Mouse (Mus musculus): Measurements from ENCODE around the gene Gm17428. TPM values are rescaled to one million over a fixed set of nuclear protein-coding genes. Genes with fewer than 3 reads are reported as not detected.

The Gm17428 gene
- polyA plus RNA-seq, 1 experiment from 2014 or later = not detected

- no peaks in the 10 kb centered on the region for H3K27me3 ChIP-seq (ENCODE audit: control insufficient read depth, insufficient read depth, low read length)
- no peak overlapping the region for H3K4me2 ChIP-seq (ENCODE audit: low read depth)
- DNase-seq (ENCODE audit: low spot score) (no peak), ATAC-seq (ENCODE audit: insufficient read depth, low FRiP score, low TSS enrichment) (no peak)
- no peak overlapping the region for H3K9ac ChIP-seq (ENCODE audit: low read length)
- H3K4me3 ChIP-seq (ENCODE audit: low read depth, low read length) = no peak overlapping the region
- WGBS = 88% methylated on average over 9 of the region's 9 CpGs
- H3K4me1 ChIP-seq (ENCODE audit: control insufficient read depth, insufficient read depth, low read length) = no peaks in the 10 kb centered on the region
- H3K36me3 ChIP-seq (ENCODE audit: control insufficient read depth, insufficient read depth, low read length) = no peaks in the 10 kb centered on the region
- H3K27ac ChIP-seq (ENCODE audit: low read depth, low read length) = no peak overlapping the region
- no peaks in the 10 kb centered on the region for H3K9me3 ChIP-seq (ENCODE audit: control insufficient read depth, low read length)
These were observed 30.6 kb downstream of the Gm17428 start for GRCm38 (mm10) chr14:55007120-55007908.

GRCm38 (mm10) chr14:55008417-55008816 lies 31.7 kb downstream of the Gm17428 start:
- 80% methylated on average over 8 of the region's 8 CpGs for WGBS
- Histone ChIP-seq H3K27me3 (ENCODE audit: control insufficient read depth, insufficient read depth, low read length) (no peaks in the 10 kb centered on the region), H3K4me2 (ENCODE audit: low read depth) (no peak overlapping the region), H3K9me3 (ENCODE audit: control insufficient read depth, low read length) (no peaks in the 10 kb centered on the region), H3K9ac (ENCODE audit: low read length) (no peak overlapping the region), H3K27ac (ENCODE audit: low read depth, low read length) (no peak overlapping the region), H3K36me3 (ENCODE audit: control insufficient read depth, insufficient read depth, low read length) (no peaks in the 10 kb centered on the region), H3K4me1 (ENCODE audit: control insufficient read depth, insufficient read depth, low read length) (no peaks in the 10 kb centered on the region), H3K4me3 (ENCODE audit: low read depth, low read length) (no peak overlapping the region)
- DNase-seq (ENCODE audit: low spot score) (no peak), ATAC-seq (ENCODE audit: insufficient read depth, low FRiP score, low TSS enrichment) (no peak)

GRCm38 (mm10) chr14:55011116-55011515 lies 34.4 kb downstream of the Gm17428 start:
- ATAC-seq (ENCODE audit: insufficient read depth, low FRiP score, low TSS enrichment) (no peak), DNase-seq (ENCODE audit: low spot score) (no peak)
- Histone ChIP-seq H3K4me2 (ENCODE audit: low read depth) (no peak overlapping the region), H3K27ac (ENCODE audit: low read depth, low read length) (no peak overlapping the region), H3K9me3 (ENCODE audit: control insufficient read depth, low read length) (no peaks in the 10 kb centered on the region), H3K4me3 (ENCODE audit: low read depth, low read length) (no peak overlapping the region), H3K36me3 (ENCODE audit: control insufficient read depth, insufficient read depth, low read length) (no peaks in the 10 kb centered on the region), H3K9ac (ENCODE audit: low read length) (no peak overlapping the region), H3K4me1 (ENCODE audit: control insufficient read depth, insufficient read depth, low read length) (no peaks in the 10 kb centered on the region), H3K27me3 (ENCODE audit: control insufficient read depth, insufficient read depth, low read length) (no peaks in the 10 kb centered on the region)
- WGBS = 56% methylated on average over 4 of the region's 4 CpGs

- ATAC-seq (ENCODE audit: insufficient read depth, low FRiP score, low TSS enrichment) (peak; percentile 32), DNase-seq (ENCODE audit: low spot score) (no peak)
- WGBS = 2% methylated on average over 27 of the region's 27 CpGs
- Histone ChIP-seq H3K4me3 (ENCODE audit: low read depth, low read length) (peak overlapping the region; percentile 82), H3K36me3 (ENCODE audit: control insufficient read depth, insufficient read depth, low read length) (no peaks in the 10 kb centered on the region), H3K9me3 (ENCODE audit: control insufficient read depth, low read length) (no peaks in the 10 kb centered on the region), H3K27ac (ENCODE audit: low read depth, low read length) (peak overlapping the region; percentile 88), H3K27me3 (ENCODE audit: control insufficient read depth, insufficient read depth, low read length) (no peaks in the 10 kb centered on the region), H3K4me2 (ENCODE audit: low read depth) (peak overlapping the region; percentile 70), H3K4me1 (ENCODE audit: control insufficient read depth, insufficient read depth, low read length) (no peaks in the 10 kb centered on the region), H3K9ac (ENCODE audit: low read length) (peak overlapping the region; percentile 81)
These were observed 37.9 kb downstream of the Gm17428 start for GRCm38 (mm10) chr14:55014591-55014990.

- Histone ChIP-seq H3K9ac (ENCODE audit: low read length) (peak within 1 kb of the TSS; percentile 81), H3K27me3 (ENCODE audit: control insufficient read depth, insufficient read depth, low read length) (no peaks in the 10 kb centered on the region), H3K4me1 (ENCODE audit: control insufficient read depth, insufficient read depth, low read length) (no peaks in the 10 kb centered on the region), H3K36me3 (ENCODE audit: control insufficient read depth, insufficient read depth, low read length) (no peaks in the 10 kb centered on the region), H3K4me2 (ENCODE audit: low read depth) (peak within 1 kb of the TSS; percentile 74), H3K4me3 (ENCODE audit: low read depth, low read length) (peak within 1 kb of the TSS; percentile 82), H3K27ac (ENCODE audit: low read depth, low read length) (peak within 1 kb of the TSS; percentile 88), H3K9me3 (ENCODE audit: control insufficient read depth, low read length) (no peaks in the 10 kb centered on the region)
- peak; percentile 98 for DNase-seq (ENCODE audit: low spot score)
- peak; percentile 96 for ATAC-seq (ENCODE audit: insufficient read depth, low FRiP score, low TSS enrichment)
- under 1% methylated on average over 36 of the region's 36 CpGs for WGBS
These were observed 38.4 kb downstream of the Gm17428 start, which contains the start of gene Ngdn for GRCm38 (mm10) chr14:55014991-55015766. Gene Ngdn, plus strand, starts transcription at chr14:55015454.

- WGBS = under 1% methylated on average over 17 of the region's 17 CpGs
- H3K9ac ChIP-seq (ENCODE audit: low read length) = peak overlapping the region; percentile 72
- no peaks in the 10 kb centered on the region for H3K9me3 ChIP-seq (ENCODE audit: control insufficient read depth, low read length)
- H3K4me2 ChIP-seq (ENCODE audit: low read depth) = peak overlapping the region; percentile 74
- no peaks in the 10 kb centered on the region for H3K4me1 ChIP-seq (ENCODE audit: control insufficient read depth, insufficient read depth, low read length)
- H3K36me3 ChIP-seq (ENCODE audit: control insufficient read depth, insufficient read depth, low read length) = peaks cover under 1% of the 10 kb centered on the region; the same call in 1 of the 2 replicates
- DNase-seq (ENCODE audit: low spot score) (no peak), ATAC-seq (ENCODE audit: insufficient read depth, low FRiP score, low TSS enrichment) (no peak)
- H3K27me3 ChIP-seq (ENCODE audit: control insufficient read depth, insufficient read depth, low read length) = no peaks in the 10 kb centered on the region
- peak overlapping the region; percentile 82 for H3K4me3 ChIP-seq (ENCODE audit: low read depth, low read length)
- H3K27ac ChIP-seq (ENCODE audit: low read depth, low read length) = 0 out of 2 replicates have a peak overlapping the region, but pooled peaks have one; percentile 27
These were observed 39.0 kb downstream of the Gm17428 start for GRCm38 (mm10) chr14:55015767-55016111.

- H3K4me3 ChIP-seq (ENCODE audit: low read depth, low read length) = no peak overlapping the region
- H3K9ac ChIP-seq (ENCODE audit: low read length) = no peak overlapping the region
- H3K9me3 ChIP-seq (ENCODE audit: control insufficient read depth, low read length) = no peaks in the 10 kb centered on the region
- no peak overlapping the region for H3K27ac ChIP-seq (ENCODE audit: low read depth, low read length)
- no peaks in the 10 kb centered on the region for H3K4me1 ChIP-seq (ENCODE audit: control insufficient read depth, insufficient read depth, low read length)
- WGBS = 95% methylated on average over 16 of the region's 16 CpGs
- H3K4me2 ChIP-seq (ENCODE audit: low read depth) = no peak overlapping the region
- H3K36me3 ChIP-seq (ENCODE audit: control insufficient read depth, insufficient read depth, low read length) = peaks cover 2% of the 10 kb centered on the region; the same call in 1 of the 2 replicates
- no peaks in the 10 kb centered on the region for H3K27me3 ChIP-seq (ENCODE audit: control insufficient read depth, insufficient read depth, low read length)
- no peak for DNase-seq (ENCODE audit: low spot score)
- ATAC-seq (ENCODE audit: insufficient read depth, low FRiP score, low TSS enrichment) = no peak
These were observed 40.1 kb downstream of the Gm17428 start for GRCm38 (mm10) chr14:55016876-55017275.

- peaks cover 7% of the 10 kb centered on the region for H3K36me3 ChIP-seq (ENCODE audit: control insufficient read depth, insufficient read depth, low read length)
These were observed 43.7 kb downstream of the Gm17428 start for GRCm38 (mm10) chr14:55020394-55020793.

More at GRCm38 (mm10) chr14:55020394-55020793, 43.7 kb downstream of the Gm17428 start:
- ATAC-seq (ENCODE audit: insufficient read depth, low FRiP score, low TSS enrichment) (peak; percentile 46), DNase-seq (ENCODE audit: low spot score) (no peak)
- no peaks in the 10 kb centered on the region for H3K9me3 ChIP-seq (ENCODE audit: control insufficient read depth, low read length)
- WGBS = 74% methylated on average over 9 of the region's 9 CpGs
- no peaks in the 10 kb centered on the region for H3K4me1 ChIP-seq (ENCODE audit: control insufficient read depth, insufficient read depth, low read length)
- H3K27ac ChIP-seq (ENCODE audit: low read depth, low read length) = no peak overlapping the region
- H3K4me2 ChIP-seq (ENCODE audit: low read depth) = no peak overlapping the region
- no peak overlapping the region for H3K4me3 ChIP-seq (ENCODE audit: low read depth, low read length)
- H3K9ac ChIP-seq (ENCODE audit: low read length) = no peak overlapping the region
- H3K27me3 ChIP-seq (ENCODE audit: control insufficient read depth, insufficient read depth, low read length) = no peaks in the 10 kb centered on the region

All from neural tube, embryonic 11.5 days (tissue).